ENCODE assay signal across 8 mouse cellular contexts in the genomic region with DNA sequence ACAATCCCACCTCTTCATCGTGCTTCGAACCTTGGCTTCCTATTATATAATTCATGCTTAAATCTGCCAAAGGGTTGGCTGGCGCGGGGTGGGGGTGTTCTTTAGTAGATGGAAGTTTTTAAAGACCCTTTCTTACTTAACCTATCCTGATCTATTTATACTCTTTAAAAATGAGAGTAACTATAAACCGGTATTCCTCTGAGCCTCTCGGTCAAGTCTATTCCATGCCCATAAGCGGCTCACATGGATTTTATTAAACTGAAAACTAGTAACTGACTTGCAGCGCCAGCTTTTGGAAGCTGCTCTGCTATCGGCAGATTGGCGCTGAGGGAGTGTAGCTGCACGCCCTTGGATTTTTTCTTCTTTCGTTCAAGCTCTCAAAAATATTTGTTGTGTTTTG. TPM values are rescaled to one million over a fixed set of nuclear protein-coding genes. Genes with fewer than 3 reads are reported as not detected.
DNase-seq lines count a peak whose midpoint lies in the region; ATAC-seq lines count a peak whose summit lies in the region.

No protein-coding gene starts in this region.

- no peaks in the 10 kb centered on the region for H3K9me3 ChIP-seq in neural tube, embryonic 11.5 days (ENCODE audit: control insufficient read depth, low read length)
- no peaks in the 10 kb centered on the region for H3K9me3 ChIP-seq in forebrain, embryonic 13.5 days (replicated peaks)
- no peaks in the 10 kb centered on the region for H3K9me3 ChIP-seq in hindbrain, embryonic 15.5 days
- H3K9me3 ChIP-seq in limb, embryonic 12.5 days, result no peaks in the 10 kb centered on the region

- H3K27ac ChIP-seq in neural tube, embryonic 11.5 days (ENCODE audit: low read depth, low read length), result no peak overlapping the region
- H3K27ac ChIP-seq in forebrain, embryonic 13.5 days, result no peak overlapping the region
- H3K27ac ChIP-seq in hindbrain, embryonic 15.5 days (replicated peaks), result no peak overlapping the region
- peak overlapping the region; percentile 97 for H3K27ac ChIP-seq in limb, embryonic 12.5 days

- no peaks in the 10 kb centered on the region for H3K4me1 ChIP-seq in neural tube, embryonic 11.5 days (ENCODE audit: control insufficient read depth, insufficient read depth, low read length)
- H3K4me1 ChIP-seq in forebrain, embryonic 13.5 days, result peaks cover 4% of the 10 kb centered on the region; the same call in 1 of the 2 replicates
- H3K4me1 ChIP-seq in hindbrain, embryonic 15.5 days (replicated peaks), result peaks cover 10% of the 10 kb centered on the region; the same call in 1 of the 2 replicates
- peaks cover 12% of the 10 kb centered on the region for H3K4me1 ChIP-seq in limb, embryonic 12.5 days (replicated peaks)

- H3K36me3 ChIP-seq in neural tube, embryonic 11.5 days (ENCODE audit: control insufficient read depth, insufficient read depth, low read length), result no peaks in the 10 kb centered on the region
- no peaks in the 10 kb centered on the region for H3K36me3 ChIP-seq in forebrain, embryonic 13.5 days (ENCODE audit: poor library complexity, severe bottlenecking)
- H3K36me3 ChIP-seq in hindbrain, embryonic 15.5 days, result no peaks in the 10 kb centered on the region
- H3K36me3 ChIP-seq in limb, embryonic 12.5 days, result no peaks in the 10 kb centered on the region

- H3K27me3 ChIP-seq in neural tube, embryonic 11.5 days (ENCODE audit: control insufficient read depth, insufficient read depth, low read length), result peaks cover 3% of the 10 kb centered on the region; the same call in 1 of the 2 replicates
- peaks cover 23% of the 10 kb centered on the region for H3K27me3 ChIP-seq in forebrain, embryonic 13.5 days
- peaks cover 7% of the 10 kb centered on the region; the same call in 1 of the 2 replicates for H3K27me3 ChIP-seq in hindbrain, embryonic 15.5 days
- H3K27me3 ChIP-seq in limb, embryonic 12.5 days, result no peaks in the 10 kb centered on the region

- 10% methylated on average over 12 of the region's 12 CpGs for WGBS in neural tube, embryonic 11.5 days
- 15% methylated on average over 12 of the region's 12 CpGs for WGBS in forebrain, embryonic 13.5 days
- 6% methylated on average over 12 of the region's 12 CpGs for WGBS in hindbrain, embryonic 15.5 days
- WGBS in limb, embryonic 12.5 days, result 3% methylated on average over 12 of the region's 12 CpGs

- peak overlapping the region; percentile 77 for H3K4me3 ChIP-seq in neural tube, embryonic 11.5 days (ENCODE audit: low read depth, low read length)
- H3K4me3 ChIP-seq in forebrain, embryonic 13.5 days, result peak overlapping the region; percentile 70
- peak overlapping the region; percentile 89 for H3K4me3 ChIP-seq in hindbrain, embryonic 15.5 days
- peak overlapping the region; percentile 79 for H3K4me3 ChIP-seq in limb, embryonic 12.5 days (replicated peaks)

- H3K9ac ChIP-seq in neural tube, embryonic 11.5 days (ENCODE audit: low read length), result no peak overlapping the region
- no peak overlapping the region for H3K9ac ChIP-seq in forebrain, embryonic 13.5 days
- H3K9ac ChIP-seq in hindbrain, embryonic 15.5 days, result peak overlapping the region; percentile 54; the same call in 1 of the 2 replicates
- H3K9ac ChIP-seq in limb, embryonic 12.5 days (replicated peaks), result no peak overlapping the region

- no peak for ATAC-seq in neural tube, embryonic 11.5 days (ENCODE audit: insufficient read depth, low FRiP score, low TSS enrichment)
- ATAC-seq in forebrain, embryonic 13.5 days, result no peak
- no peak for ATAC-seq in hindbrain, embryonic 15.5 days (ENCODE audit: low FRiP score, low read depth)
- no peak for ATAC-seq in limb, embryonic 12.5 days (ENCODE audit: insufficient number of reproducible peaks, insufficient read depth, low FRiP score, low TSS enrichment, low read depth)

- H3K4me2 ChIP-seq in neural tube, embryonic 11.5 days (ENCODE audit: low read depth), result peak overlapping the region; percentile 96
- H3K4me2 ChIP-seq in forebrain, embryonic 13.5 days, result peak overlapping the region; percentile 100
- H3K4me2 ChIP-seq in hindbrain, embryonic 15.5 days, result peak overlapping the region; percentile 100
- peak overlapping the region; percentile 82 for H3K4me2 ChIP-seq in limb, embryonic 12.5 days

- DNase-seq in neural tube, embryonic 11.5 days (ENCODE audit: low spot score), result no peak
- no peak for DNase-seq in neural tube, embryonic 10.5 days (ENCODE audit: extremely low spot score, low spot score)
- peak; percentile 15 for DNase-seq in retina, postnatal 1 day
- no peak for DNase-seq in gastrocnemius, postnatal 10 days
- no peak for DNase-seq in adipocyte (ENCODE audit: low spot score)

RNA-seq across cellular contexts. Expression of gene Mme, which starts 55.1 kb away (rescaled TPM):
- 7.8 and 11.2 TPM in 2 replicates for polyA plus RNA-seq in neural tube, embryonic 11.5 days (2014; fragmentation: Nextera tagmentation; extraction: Ambion mirVana)
- polyA plus RNA-seq in forebrain, embryonic 13.5 days (2015; fragmentation: Nextera tagmentation; extraction: Ambion mirVana), result 1.6 and 2.6 TPM in 2 replicates
- polyA plus RNA-seq in hindbrain, embryonic 15.5 days (2015; fragmentation: Nextera tagmentation; extraction: Ambion mirVana), result 2.5 and 3.2 TPM in 2 replicates
- polyA plus RNA-seq in limb, embryonic 12.5 days (2016; fragmentation: Nextera tagmentation; extraction: Ambion mirVana), result 30.9 and 33.7 TPM in 2 replicates
- 10 to 100 TPM; 10.1 to 11.1 TPM for total RNA-seq in gastrocnemius, postnatal 10 days (2021)
